Mouse (Mus musculus): ENCODE measurements around the gene Sirpa. TPM values are rescaled to one million over a fixed set of nuclear protein-coding genes. Genes with fewer than 3 reads are reported as not detected.

The Sirpa gene
- polyA plus RNA-seq, 1 experiment from 2014 or later: 35.7 TPM

DNA sequence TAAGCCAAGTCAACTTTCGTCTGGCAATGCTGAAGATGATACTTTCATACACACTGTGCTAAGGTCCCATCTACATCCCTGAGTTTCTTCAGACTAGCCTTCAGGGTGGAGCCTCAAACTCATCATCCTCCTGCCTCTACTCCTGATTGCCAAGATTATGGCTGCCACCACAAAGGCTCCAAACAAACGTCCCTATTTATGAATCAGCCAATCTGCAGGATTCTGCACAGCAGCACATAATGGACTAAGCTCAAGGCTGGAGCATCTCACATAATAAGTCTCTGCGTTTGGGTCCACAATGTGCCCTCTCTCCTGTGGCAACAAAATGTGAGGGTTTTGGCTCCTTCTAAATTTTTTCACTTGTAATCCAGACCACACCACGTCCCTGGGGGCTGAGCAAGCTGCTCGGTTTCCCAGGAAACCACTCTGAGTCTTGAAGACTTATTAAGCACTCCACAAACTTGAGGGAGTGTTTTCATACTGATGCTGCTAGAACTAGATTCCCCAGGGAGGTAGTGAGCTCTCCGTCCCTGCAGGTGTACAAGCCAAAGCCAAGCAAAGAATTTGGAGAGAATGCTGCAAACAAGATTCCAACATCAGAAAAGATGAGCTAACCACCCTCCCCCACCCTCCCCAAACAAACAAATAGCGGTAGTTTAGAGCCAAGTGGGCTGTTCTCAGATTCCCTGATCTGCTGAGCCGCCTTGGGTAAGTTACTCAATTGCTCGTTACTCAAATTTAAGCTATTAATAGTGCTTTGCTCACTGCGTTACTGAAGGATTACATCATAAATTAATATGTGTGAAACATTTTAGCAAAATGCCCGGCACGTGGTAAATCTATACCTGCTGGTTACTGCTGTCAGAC is 34.4 kb upstream of the Sirpa start:
- DNase-seq (peak; percentile 42), ATAC-seq (ENCODE audit: low FRiP score, low TSS enrichment) (no peak)
- Histone ChIP-seq H3K9me3 (ENCODE audit: control insufficient read depth, low read length) (no peaks in the 10 kb centered on the region), H3K36me3 (ENCODE audit: control insufficient read depth, insufficient read depth, low read length) (no peaks in the 10 kb centered on the region), H3K27ac (replicated peaks; ENCODE audit: low read depth, low read length) (no peak overlapping the region), H3K4me1 (ENCODE audit: control insufficient read depth, insufficient read depth, low read length) (0 out of 2 replicates have a peak, but pooled peaks cover 7% of the 10 kb centered on the region), H3K9ac (replicated peaks; ENCODE audit: low read length) (no peak overlapping the region), H3K4me2 (ENCODE audit: low read length) (no peak overlapping the region), H3K27me3 (ENCODE audit: control insufficient read depth, insufficient read depth, low read length) (no peaks in the 10 kb centered on the region), H3K4me3 (replicated peaks; ENCODE audit: low read depth, low read length) (no peak overlapping the region)
- WGBS: 63% methylated on average over 12 of the region's 12 CpGs

DNA sequence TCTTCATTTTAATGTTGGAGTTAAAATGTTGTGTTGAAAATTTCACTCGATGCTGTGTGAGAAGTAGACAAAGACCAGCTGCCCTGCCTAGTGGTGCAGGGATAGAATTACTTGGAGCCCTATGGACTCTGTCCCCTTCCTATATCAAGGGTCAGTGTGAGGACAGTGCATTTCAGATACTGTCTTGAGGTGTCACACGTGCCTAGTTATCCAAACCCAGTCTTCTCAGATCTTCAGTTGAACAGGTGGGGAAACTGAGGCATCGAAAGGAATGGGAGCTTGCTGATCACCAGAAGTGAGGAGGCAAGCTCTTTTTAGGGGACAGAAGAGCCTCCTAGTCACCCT is 33.8 kb upstream of the Sirpa start:
- Histone ChIP-seq H3K9me3 (ENCODE audit: control insufficient read depth, low read length) (no peaks in the 10 kb centered on the region), H3K27me3 (ENCODE audit: control insufficient read depth, insufficient read depth, low read length) (no peaks in the 10 kb centered on the region), H3K4me2 (ENCODE audit: low read length) (no peak overlapping the region), H3K27ac (replicated peaks; ENCODE audit: low read depth, low read length) (no peak overlapping the region), H3K9ac (replicated peaks; ENCODE audit: low read length) (no peak overlapping the region), H3K4me3 (replicated peaks; ENCODE audit: low read depth, low read length) (no peak overlapping the region), H3K4me1 (ENCODE audit: control insufficient read depth, insufficient read depth, low read length) (peaks cover 11% of the 10 kb centered on the region; the same call in 1 of the 2 replicates), H3K36me3 (ENCODE audit: control insufficient read depth, insufficient read depth, low read length) (no peaks in the 10 kb centered on the region)
- DNase-seq (no peak), ATAC-seq (ENCODE audit: low FRiP score, low TSS enrichment) (no peak)
- WGBS: 67% methylated on average over 3 of the region's 3 CpGs

DNA sequence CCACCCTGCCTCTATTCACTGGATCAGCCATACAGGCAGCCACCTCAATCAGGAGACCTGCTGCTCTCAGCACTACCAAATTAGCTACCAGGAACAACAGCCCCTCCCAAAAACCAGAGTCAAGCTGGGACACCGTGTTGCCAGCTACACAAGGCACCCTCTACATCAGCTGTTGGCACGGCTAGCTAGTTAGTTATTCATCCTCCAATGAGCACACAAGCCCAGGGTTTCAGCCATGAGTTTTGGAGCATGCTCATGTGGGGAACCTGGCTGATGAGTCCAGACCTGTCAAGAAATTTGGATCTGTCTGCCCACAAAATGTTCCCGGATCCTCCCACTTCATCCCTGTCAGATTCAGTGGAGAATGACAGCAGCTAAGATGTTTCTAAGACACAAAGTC is 30.8 kb upstream of the Sirpa start:
- peaks cover 16% of the 10 kb centered on the region; the same call in 1 of the 2 replicates for H3K4me1 ChIP-seq (ENCODE audit: control insufficient read depth, insufficient read depth, low read length)
- no peaks in the 10 kb centered on the region for H3K36me3 ChIP-seq (ENCODE audit: control insufficient read depth, insufficient read depth, low read length)
- no peak overlapping the region for H3K4me2 ChIP-seq (ENCODE audit: low read length)
- no peak overlapping the region for H3K27ac ChIP-seq (replicated peaks; ENCODE audit: low read depth, low read length)
- H3K9me3 ChIP-seq (ENCODE audit: control insufficient read depth, low read length): no peaks in the 10 kb centered on the region
- H3K9ac ChIP-seq (replicated peaks; ENCODE audit: low read length): no peak overlapping the region
- ATAC-seq (ENCODE audit: low FRiP score, low TSS enrichment): no peak
- no peaks in the 10 kb centered on the region for H3K27me3 ChIP-seq (ENCODE audit: control insufficient read depth, insufficient read depth, low read length)
- no peak overlapping the region for H3K4me3 ChIP-seq (replicated peaks; ENCODE audit: low read depth, low read length)
- WGBS: 83% methylated on average over 3 of the region's 3 CpGs
- DNase-seq: no peak

DNA sequence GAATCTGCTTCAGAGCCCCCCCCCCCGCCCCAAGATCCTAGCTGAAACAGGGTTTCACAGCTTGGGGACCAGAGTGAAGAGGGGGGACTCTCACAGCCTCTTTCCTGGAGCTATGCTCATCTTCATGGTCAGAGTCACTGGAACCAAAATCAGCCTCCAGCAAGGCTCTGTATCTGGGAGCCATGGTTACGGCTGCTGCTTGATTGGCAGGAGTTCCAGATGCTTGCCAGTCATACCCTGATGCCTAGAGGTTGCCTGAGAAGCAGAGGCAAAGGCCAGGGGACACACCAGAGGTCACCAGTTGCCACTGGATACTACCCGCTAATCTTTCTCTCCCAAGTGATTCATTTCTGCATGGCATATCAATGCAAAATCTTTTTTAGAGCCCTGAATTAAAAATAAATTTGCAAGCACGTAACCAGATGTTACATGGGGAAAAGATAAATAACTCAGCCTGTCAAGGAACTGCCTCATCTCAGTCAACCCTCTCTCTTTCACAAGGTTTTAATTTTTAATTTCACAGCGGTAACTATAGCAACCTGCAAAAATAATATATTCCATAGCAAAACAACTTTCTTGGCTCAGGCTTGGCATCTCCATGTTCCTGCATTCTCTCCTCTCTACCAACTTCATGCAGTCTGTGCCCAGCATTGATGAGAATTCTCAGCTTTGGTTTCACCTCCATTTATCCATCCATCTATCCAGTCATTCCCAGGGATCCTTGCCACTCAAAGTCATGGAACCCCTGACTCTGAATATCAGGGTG is 28.5 kb upstream of the Sirpa start:
- peaks cover 12% of the 10 kb centered on the region; the same call in 1 of the 2 replicates for H3K4me1 ChIP-seq (ENCODE audit: control insufficient read depth, insufficient read depth, low read length)
- ATAC-seq (ENCODE audit: low FRiP score, low TSS enrichment) (peak; percentile 53; the same call in 1 of the 2 replicates), DNase-seq (peak; percentile 55)
- H3K27ac ChIP-seq (replicated peaks; ENCODE audit: low read depth, low read length): peak overlapping the region; percentile 63
- no peak overlapping the region for H3K4me3 ChIP-seq (replicated peaks; ENCODE audit: low read depth, low read length)
- no peak overlapping the region for H3K4me2 ChIP-seq (ENCODE audit: low read length)
- H3K27me3 ChIP-seq (ENCODE audit: control insufficient read depth, insufficient read depth, low read length): no peaks in the 10 kb centered on the region
- no peak overlapping the region for H3K9ac ChIP-seq (replicated peaks; ENCODE audit: low read length)
- H3K36me3 ChIP-seq (ENCODE audit: control insufficient read depth, insufficient read depth, low read length): no peaks in the 10 kb centered on the region
- H3K9me3 ChIP-seq (ENCODE audit: control insufficient read depth, low read length): no peaks in the 10 kb centered on the region
- 41% methylated on average over 5 of the region's 5 CpGs for WGBS

DNA sequence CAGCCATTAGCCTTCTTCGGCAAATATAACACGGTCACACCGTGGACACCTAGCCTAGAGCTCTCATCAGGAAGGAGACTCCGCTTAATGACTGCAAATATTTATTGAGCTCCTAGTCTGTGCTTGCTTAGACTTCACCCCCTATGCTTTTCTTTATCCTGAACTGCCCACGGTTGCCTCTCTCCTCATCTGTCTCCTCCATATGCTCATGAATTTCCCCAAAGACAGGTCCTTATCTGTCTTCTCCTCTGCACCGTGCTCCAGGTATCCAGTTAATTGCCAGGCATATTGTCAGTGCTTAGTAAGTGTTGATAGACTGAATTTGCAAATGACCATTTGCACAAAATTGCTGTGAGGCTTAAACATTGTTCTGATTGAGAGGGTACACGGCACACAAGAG is 23.5 kb upstream of the Sirpa start:
- WGBS: 90% methylated on average over 7 of the region's 7 CpGs

DNA sequence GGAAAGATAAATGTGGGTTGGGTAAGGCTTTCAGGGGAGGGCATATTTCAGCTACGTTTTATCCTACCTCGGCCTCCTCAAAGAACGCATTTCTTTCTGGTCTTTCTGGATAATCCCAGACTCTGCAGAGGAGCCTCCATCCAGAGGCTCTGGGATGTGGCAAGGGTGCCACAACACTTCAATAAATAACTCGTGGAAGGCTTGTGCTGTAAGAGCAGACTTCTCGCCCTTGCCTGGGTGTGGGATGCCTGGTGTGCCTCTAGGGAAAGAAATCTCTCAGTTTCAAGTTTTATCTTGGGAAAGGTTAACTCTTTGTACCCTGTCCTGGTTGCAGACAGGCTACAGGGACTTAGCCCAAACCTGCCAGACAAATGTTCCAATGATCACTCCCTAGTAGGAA is 23.1 kb upstream of the Sirpa start:
- ATAC-seq (ENCODE audit: low FRiP score, low TSS enrichment) (no peak), DNase-seq (no peak)
- Histone ChIP-seq H3K4me3 (replicated peaks; ENCODE audit: low read depth, low read length) (no peak overlapping the region), H3K27ac (replicated peaks; ENCODE audit: low read depth, low read length) (no peak overlapping the region), H3K27me3 (ENCODE audit: control insufficient read depth, insufficient read depth, low read length) (no peaks in the 10 kb centered on the region), H3K9ac (replicated peaks; ENCODE audit: low read length) (no peak overlapping the region), H3K4me2 (ENCODE audit: low read length) (no peak overlapping the region), H3K4me1 (ENCODE audit: control insufficient read depth, insufficient read depth, low read length) (peaks cover 14% of the 10 kb centered on the region), H3K36me3 (ENCODE audit: control insufficient read depth, insufficient read depth, low read length) (no peaks in the 10 kb centered on the region), H3K9me3 (ENCODE audit: control insufficient read depth, low read length) (no peaks in the 10 kb centered on the region)
- WGBS: 85% methylated on average over 5 of the region's 5 CpGs

More for the DNA sequence above, 23.5 kb upstream of the Sirpa start:
- H3K36me3 ChIP-seq (ENCODE audit: control insufficient read depth, insufficient read depth, low read length): no peaks in the 10 kb centered on the region
- no peak overlapping the region for H3K4me3 ChIP-seq (replicated peaks; ENCODE audit: low read depth, low read length)
- H3K4me1 ChIP-seq (ENCODE audit: control insufficient read depth, insufficient read depth, low read length): peaks cover 14% of the 10 kb centered on the region
- H3K4me2 ChIP-seq (ENCODE audit: low read length): no peak overlapping the region
- ATAC-seq (ENCODE audit: low FRiP score, low TSS enrichment): no peak
- no peak overlapping the region for H3K9ac ChIP-seq (replicated peaks; ENCODE audit: low read length)
- H3K27me3 ChIP-seq (ENCODE audit: control insufficient read depth, insufficient read depth, low read length): no peaks in the 10 kb centered on the region
- no peaks in the 10 kb centered on the region for H3K9me3 ChIP-seq (ENCODE audit: control insufficient read depth, low read length)
- no peak for DNase-seq
- no peak overlapping the region for H3K27ac ChIP-seq (replicated peaks; ENCODE audit: low read depth, low read length)

DNA sequence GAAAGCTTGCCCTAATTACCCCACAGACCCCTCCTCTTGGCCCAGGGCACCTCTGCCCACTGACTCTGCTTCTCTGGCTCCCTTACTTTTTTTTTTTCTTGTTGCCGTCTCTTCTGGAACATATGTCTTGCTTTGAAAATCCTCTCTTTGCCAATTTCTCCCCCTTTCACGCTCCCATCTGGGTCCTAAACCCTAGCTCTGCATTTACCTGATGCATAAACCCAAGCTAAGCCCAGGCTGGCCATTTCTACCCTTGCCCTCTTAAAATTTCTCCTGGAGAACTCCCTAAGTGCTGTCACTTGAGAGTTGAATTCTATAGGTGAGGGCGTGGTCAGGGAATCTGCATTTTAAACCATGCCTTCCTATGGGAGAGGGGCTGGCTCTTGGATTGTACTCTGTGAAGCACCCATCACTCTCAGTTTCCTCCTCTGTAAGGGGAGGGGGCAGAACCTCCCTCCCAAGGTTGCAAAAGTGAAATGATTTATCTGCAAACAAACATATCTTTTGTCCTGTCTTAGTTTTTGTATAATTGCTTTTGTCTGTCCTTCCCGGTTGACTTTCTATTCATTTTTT is 18.8 kb upstream of the Sirpa start:
- WGBS: 10% methylated on average over 4 of the region's 4 CpGs
- H3K36me3 ChIP-seq (ENCODE audit: control insufficient read depth, insufficient read depth, low read length): no peaks in the 10 kb centered on the region
- no peaks in the 10 kb centered on the region for H3K9me3 ChIP-seq (ENCODE audit: control insufficient read depth, low read length)
- H3K9ac ChIP-seq (replicated peaks; ENCODE audit: low read length): peak overlapping the region; percentile 32; the same call in 1 of the 2 replicates
- H3K27me3 ChIP-seq (ENCODE audit: control insufficient read depth, insufficient read depth, low read length): no peaks in the 10 kb centered on the region
- DNase-seq (no peak), ATAC-seq (ENCODE audit: low FRiP score, low TSS enrichment) (peak; percentile 28; the same call in 1 of the 2 replicates)
- peaks cover 19% of the 10 kb centered on the region for H3K4me1 ChIP-seq (ENCODE audit: control insufficient read depth, insufficient read depth, low read length)
- peak overlapping the region; percentile 57 for H3K4me2 ChIP-seq (ENCODE audit: low read length)
- H3K27ac ChIP-seq (replicated peaks; ENCODE audit: low read depth, low read length): peak overlapping the region; percentile 79
- H3K4me3 ChIP-seq (replicated peaks; ENCODE audit: low read depth, low read length): peak overlapping the region; percentile 19; the same call in 1 of the 2 replicates

DNA sequence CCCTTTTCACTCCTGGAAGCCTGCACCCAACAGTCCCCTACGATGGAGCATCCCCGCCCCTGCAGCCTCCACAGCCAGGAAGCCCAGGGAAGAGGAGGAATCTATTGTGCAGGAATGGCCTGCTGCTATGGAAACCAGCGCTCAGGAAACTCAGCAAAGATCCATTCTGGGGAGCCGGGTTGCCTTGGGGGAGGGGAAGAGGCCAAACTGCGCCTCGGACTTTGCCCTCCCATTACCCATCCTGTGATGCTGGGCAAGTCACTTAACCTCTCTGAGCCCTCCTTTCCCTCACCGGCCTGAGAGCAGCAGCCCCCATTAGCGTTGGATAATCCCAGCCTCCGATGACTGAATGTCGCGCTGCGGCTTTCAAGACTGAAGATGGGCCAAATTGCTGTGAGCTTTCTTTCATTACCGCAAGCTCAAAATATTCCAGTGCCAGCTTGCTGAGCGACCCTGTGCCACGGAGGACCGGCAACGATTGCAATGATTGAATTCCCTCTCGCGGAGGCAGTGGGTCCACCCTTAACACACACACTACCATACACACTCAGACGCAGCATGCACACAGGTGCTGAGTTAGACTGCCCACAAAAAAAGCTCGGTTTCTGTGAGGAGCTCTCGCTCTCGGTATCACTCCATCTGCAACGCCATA is 18.1 kb upstream of the Sirpa start:
- Histone ChIP-seq H3K36me3 (ENCODE audit: control insufficient read depth, insufficient read depth, low read length) (no peaks in the 10 kb centered on the region), H3K27me3 (ENCODE audit: control insufficient read depth, insufficient read depth, low read length) (no peaks in the 10 kb centered on the region), H3K27ac (replicated peaks; ENCODE audit: low read depth, low read length) (peak overlapping the region; percentile 79), H3K4me3 (replicated peaks; ENCODE audit: low read depth, low read length) (peak overlapping the region; percentile 19), H3K9me3 (ENCODE audit: control insufficient read depth, low read length) (no peaks in the 10 kb centered on the region), H3K4me2 (ENCODE audit: low read length) (peak overlapping the region; percentile 57), H3K4me1 (ENCODE audit: control insufficient read depth, insufficient read depth, low read length) (peaks cover 19% of the 10 kb centered on the region), H3K9ac (replicated peaks; ENCODE audit: low read length) (peak overlapping the region; percentile 32; the same call in 1 of the 2 replicates)
- DNase-seq: peak; percentile 82
- peak; percentile 71 for ATAC-seq (ENCODE audit: low FRiP score, low TSS enrichment)
- 5% methylated on average over 24 of the region's 24 CpGs for WGBS
